In genomic region chr6:136701878-136702277, GRCm38 (mm10) we compare ENCODE assay signal across 25 mouse cellular contexts. TPM values are rescaled to one million over a fixed set of nuclear protein-coding genes. Genes with fewer than 3 reads are reported as not detected.
DNase-seq lines count a peak whose midpoint lies in the region; ATAC-seq lines count a peak whose summit lies in the region.
"Had no signal": no experiment of that assay in that cellular context is flagged by ENCODE, and none has a peak within 500 bp of the region (broad histone marks: within the 10 kb centered on the region; RNA-seq: fewer than 3 reads in every experiment).

No protein-coding gene starts in this region.

- H3K27ac ChIP-seq in kidney, embryonic 15.5 days = no peak overlapping the region
- H3K27ac ChIP-seq in kidney, embryonic 14.5 days (ENCODE audit: low read depth, low read length) = no peak overlapping the region
- H3K27ac ChIP-seq in liver, embryonic 12.5 days = no peak overlapping the region
- no peak overlapping the region for H3K27ac ChIP-seq in liver, embryonic 11.5 days (ENCODE audit: low read depth, low read length)
- H3K27ac ChIP-seq in embryonic facial prominence, embryonic 13.5 days = no peak overlapping the region
- no peak overlapping the region for H3K27ac ChIP-seq in limb, embryonic 13.5 days
- no peak overlapping the region for H3K27ac ChIP-seq in forebrain, embryonic 14.5 days (ENCODE audit: low read depth, low read length)
- H3K27ac ChIP-seq: embryonic facial prominence, embryonic 12.5 days; embryonic facial prominence, embryonic 15.5 days; forebrain, embryonic 10.5 days; forebrain, embryonic 12.5 days; forebrain, embryonic 15.5 days had no signal

- no peak for DNase-seq in liver, embryonic 11.5 days (ENCODE audit: low spot score)
- DNase-seq in forebrain, embryonic 14.5 days (ENCODE audit: low spot score) = no peak
- DNase-seq in adrenal gland, adult 2 months = no peak
- DNase-seq: adrenal gland, adult 8-10 months; adrenal gland, postnatal 14 days; adrenal gland, postnatal 36 days; cerebellum, adult 11-12 months; cerebellum, adult 2 months; cerebellum, adult 9-10 months; cerebellum, postnatal 10 days; cerebellum, postnatal 25 days; forebrain, postnatal 0 days had no signal

- no peak overlapping the region for H3K4me3 ChIP-seq in kidney, embryonic 15.5 days (replicated peaks)
- no peak overlapping the region for H3K4me3 ChIP-seq in kidney, embryonic 14.5 days (ENCODE audit: low read length)
- H3K4me3 ChIP-seq in liver, embryonic 12.5 days = no peak overlapping the region
- no peak overlapping the region for H3K4me3 ChIP-seq in liver, embryonic 11.5 days (ENCODE audit: low read depth, low read length)
- no peak overlapping the region for H3K4me3 ChIP-seq in embryonic facial prominence, embryonic 13.5 days
- H3K4me3 ChIP-seq in limb, embryonic 13.5 days = no peak overlapping the region
- H3K4me3 ChIP-seq in forebrain, embryonic 14.5 days (ENCODE audit: low read depth, low read length) = no peak overlapping the region
- H3K4me3 ChIP-seq: embryonic facial prominence, embryonic 12.5 days; embryonic facial prominence, embryonic 15.5 days; erythroblast, embryonic 14.5 days; forebrain, embryonic 10.5 days; forebrain, embryonic 12.5 days; forebrain, embryonic 15.5 days had no signal

- no peak overlapping the region for H3K9ac ChIP-seq in kidney, embryonic 15.5 days
- H3K9ac ChIP-seq in kidney, embryonic 14.5 days (ENCODE audit: low read depth, low read length) = no peak overlapping the region
- no peak overlapping the region for H3K9ac ChIP-seq in liver, embryonic 12.5 days
- H3K9ac ChIP-seq in liver, embryonic 11.5 days (ENCODE audit: low read depth, low read length) = no peak overlapping the region
- H3K9ac ChIP-seq in embryonic facial prominence, embryonic 13.5 days = no peak overlapping the region
- no peak overlapping the region for H3K9ac ChIP-seq in limb, embryonic 13.5 days
- no peak overlapping the region for H3K9ac ChIP-seq in forebrain, embryonic 14.5 days (ENCODE audit: low read length)
- H3K9ac ChIP-seq: embryonic facial prominence, embryonic 12.5 days; embryonic facial prominence, embryonic 15.5 days; forebrain, embryonic 12.5 days; forebrain, embryonic 15.5 days; forebrain, postnatal 0 days had no signal

- H3K36me3 ChIP-seq in kidney, embryonic 15.5 days = no peaks in the 10 kb centered on the region
- no peaks in the 10 kb centered on the region for H3K36me3 ChIP-seq in kidney, embryonic 14.5 days (ENCODE audit: control insufficient read depth, insufficient read depth, low read length)
- H3K36me3 ChIP-seq in liver, embryonic 12.5 days = no peaks in the 10 kb centered on the region
- no peaks in the 10 kb centered on the region for H3K36me3 ChIP-seq in liver, embryonic 11.5 days (ENCODE audit: control insufficient read depth, insufficient read depth, low read length)
- H3K36me3 ChIP-seq in embryonic facial prominence, embryonic 13.5 days = no peaks in the 10 kb centered on the region
- H3K36me3 ChIP-seq in limb, embryonic 13.5 days = no peaks in the 10 kb centered on the region
- H3K36me3 ChIP-seq in forebrain, embryonic 14.5 days (ENCODE audit: control insufficient read depth, insufficient read depth, low read length) = no peaks in the 10 kb centered on the region
- H3K36me3 ChIP-seq: embryonic facial prominence, embryonic 12.5 days; embryonic facial prominence, embryonic 15.5 days; forebrain, embryonic 10.5 days; forebrain, embryonic 12.5 days; forebrain, embryonic 15.5 days had no signal

- WGBS in kidney, embryonic 15.5 days = 88% methylated on average over 3 of the region's 3 CpGs
- 89% methylated on average over 3 of the region's 3 CpGs for WGBS in kidney, embryonic 14.5 days
- WGBS in liver, embryonic 12.5 days (ENCODE audit: insufficient replicate concordance) = 75% methylated on average over 3 of the region's 3 CpGs
- 83% methylated on average over 3 of the region's 3 CpGs for WGBS in liver, embryonic 11.5 days
- WGBS in embryonic facial prominence, embryonic 13.5 days = 91% methylated on average over 3 of the region's 3 CpGs
- WGBS in limb, embryonic 13.5 days = 91% methylated on average over 3 of the region's 3 CpGs
- 83% methylated on average over 3 of the region's 3 CpGs for WGBS in forebrain, embryonic 14.5 days

- 0 out of 2 replicates have a peak, but pooled peaks have one; percentile 40 for ATAC-seq in kidney, embryonic 15.5 days (replicated peaks; ENCODE audit: low FRiP score)
- no peak for ATAC-seq in kidney, embryonic 14.5 days (ENCODE audit: low FRiP score, low TSS enrichment)
- ATAC-seq in liver, embryonic 12.5 days = peak; percentile 37; the same call in 1 of the 2 replicates
- no peak for ATAC-seq in liver, embryonic 11.5 days (replicated peaks; ENCODE audit: low FRiP score)
- peak; percentile 39; the same call in 1 of the 2 replicates for ATAC-seq in embryonic facial prominence, embryonic 13.5 days (ENCODE audit: insufficient number of reproducible peaks, insufficient read depth, low FRiP score, low TSS enrichment, low read depth)
- peak; percentile 28; the same call in 1 of the 2 replicates for ATAC-seq in limb, embryonic 13.5 days (ENCODE audit: low FRiP score, low read depth)
- ATAC-seq in forebrain, embryonic 14.5 days = no peak
- ATAC-seq: forebrain, embryonic 15.5 days; forebrain, postnatal 0 days had no signal

- H3K27me3 ChIP-seq in kidney, embryonic 15.5 days = no peaks in the 10 kb centered on the region
- H3K27me3 ChIP-seq in kidney, embryonic 14.5 days (ENCODE audit: control insufficient read depth, insufficient read depth, low read length) = no peaks in the 10 kb centered on the region
- no peaks in the 10 kb centered on the region for H3K27me3 ChIP-seq in liver, embryonic 12.5 days (replicated peaks)
- no peaks in the 10 kb centered on the region for H3K27me3 ChIP-seq in liver, embryonic 11.5 days (replicated peaks; ENCODE audit: control insufficient read depth, insufficient read depth, low read length)
- no peaks in the 10 kb centered on the region for H3K27me3 ChIP-seq in embryonic facial prominence, embryonic 13.5 days
- no peaks in the 10 kb centered on the region for H3K27me3 ChIP-seq in limb, embryonic 13.5 days
- H3K27me3 ChIP-seq in forebrain, embryonic 14.5 days (replicated peaks; ENCODE audit: control insufficient read depth, insufficient read depth, low read length) = no peaks in the 10 kb centered on the region
- H3K27me3 ChIP-seq: embryonic facial prominence, embryonic 12.5 days; embryonic facial prominence, embryonic 15.5 days; forebrain, embryonic 12.5 days; forebrain, embryonic 15.5 days had no signal

- no peaks in the 10 kb centered on the region for H3K9me3 ChIP-seq in kidney, embryonic 15.5 days (replicated peaks)
- no peaks in the 10 kb centered on the region for H3K9me3 ChIP-seq in kidney, embryonic 14.5 days (ENCODE audit: control insufficient read depth, low read length)
- H3K9me3 ChIP-seq in liver, embryonic 12.5 days (replicated peaks) = no peaks in the 10 kb centered on the region
- no peaks in the 10 kb centered on the region for H3K9me3 ChIP-seq in liver, embryonic 11.5 days (ENCODE audit: control insufficient read depth, low read length)
- H3K9me3 ChIP-seq in embryonic facial prominence, embryonic 13.5 days = no peaks in the 10 kb centered on the region
- H3K9me3 ChIP-seq in limb, embryonic 13.5 days = no peaks in the 10 kb centered on the region
- no peaks in the 10 kb centered on the region for H3K9me3 ChIP-seq in forebrain, embryonic 14.5 days (replicated peaks; ENCODE audit: control insufficient read depth, low read length)
- H3K9me3 ChIP-seq: embryonic facial prominence, embryonic 12.5 days; embryonic facial prominence, embryonic 15.5 days; forebrain, embryonic 10.5 days; forebrain, embryonic 12.5 days; forebrain, embryonic 15.5 days had no signal

- H3K4me1 ChIP-seq in kidney, embryonic 15.5 days = 0 out of 2 replicates have a peak, but pooled peaks cover 2% of the 10 kb centered on the region
- H3K4me1 ChIP-seq in kidney, embryonic 14.5 days (ENCODE audit: control insufficient read depth, insufficient read depth, low read length) = no peaks in the 10 kb centered on the region
- H3K4me1 ChIP-seq in liver, embryonic 12.5 days = no peaks in the 10 kb centered on the region
- H3K4me1 ChIP-seq in liver, embryonic 11.5 days (replicated peaks; ENCODE audit: control insufficient read depth, insufficient read depth, low read length) = no peaks in the 10 kb centered on the region
- no peaks in the 10 kb centered on the region for H3K4me1 ChIP-seq in embryonic facial prominence, embryonic 13.5 days
- no peaks in the 10 kb centered on the region for H3K4me1 ChIP-seq in limb, embryonic 13.5 days
- no peaks in the 10 kb centered on the region for H3K4me1 ChIP-seq in forebrain, embryonic 14.5 days (ENCODE audit: control insufficient read depth, insufficient read depth, low read length)
- H3K4me1 ChIP-seq: embryonic facial prominence, embryonic 12.5 days; embryonic facial prominence, embryonic 15.5 days; forebrain, embryonic 10.5 days; forebrain, embryonic 12.5 days; forebrain, embryonic 15.5 days had no signal

- no peak overlapping the region for H3K4me2 ChIP-seq in kidney, embryonic 15.5 days
- H3K4me2 ChIP-seq in kidney, embryonic 14.5 days (replicated peaks; ENCODE audit: low read depth, low read length) = no peak overlapping the region
- H3K4me2 ChIP-seq in liver, embryonic 12.5 days = no peak overlapping the region
- H3K4me2 ChIP-seq in liver, embryonic 11.5 days = no peak overlapping the region
- no peak overlapping the region for H3K4me2 ChIP-seq in embryonic facial prominence, embryonic 13.5 days
- no peak overlapping the region for H3K4me2 ChIP-seq in limb, embryonic 13.5 days (replicated peaks)
- H3K4me2 ChIP-seq in forebrain, embryonic 14.5 days (ENCODE audit: low read length) = no peak overlapping the region
- H3K4me2 ChIP-seq: embryonic facial prominence, embryonic 12.5 days; embryonic facial prominence, embryonic 15.5 days; forebrain, embryonic 12.5 days; forebrain, embryonic 15.5 days had no signal

RNA-seq across cellular contexts. Expression of gene Plbd1, which starts 40.1 kb away (rescaled TPM):
- 4.8 and 5.2 TPM in 2 replicates for polyA plus RNA-seq in kidney, embryonic 15.5 days (2015; fragmentation: Nextera tagmentation; extraction: Ambion mirVana)
- polyA plus RNA-seq in kidney, embryonic 14.5 days (2014; fragmentation: Nextera tagmentation; extraction: Ambion mirVana) = 2.7 and 4.0 TPM in 2 replicates
- polyA plus RNA-seq in liver, embryonic 12.5 days (2016; fragmentation: Nextera tagmentation; extraction: Ambion mirVana) = 1.7 and 2.0 TPM in 2 replicates
- 0.86 and 1.2 TPM in 2 replicates for polyA plus RNA-seq in liver, embryonic 11.5 days (2014; fragmentation: Nextera tagmentation; extraction: Ambion mirVana)
- polyA plus RNA-seq in embryonic facial prominence, embryonic 13.5 days (2015; fragmentation: Nextera tagmentation; extraction: Ambion mirVana) = 6.4 and 9.9 TPM in 2 replicates
- 3.0 and 3.8 TPM in 2 replicates for polyA plus RNA-seq in limb, embryonic 13.5 days (2015; fragmentation: Nextera tagmentation; extraction: Ambion mirVana)
- 0.31 and 0.43 TPM in 2 replicates for polyA plus RNA-seq in forebrain, embryonic 14.5 days (2014; fragmentation: Nextera tagmentation; extraction: Ambion mirVana)
- total RNA-seq in adrenal gland, adult 2 months (2021) = 10 to 100 TPM; 43.6 to 48.3 TPM
- polyA plus RNA-seq in adrenal gland, adult 2 months (2012; rRNA removed) = 8.9 and 11.5 TPM in 2 replicates
- total RNA-seq: MEL had no signal
- polyA plus RNA-seq: C2C12 had no signal

Comparison
In these comparisons a context has a peak if more than half of its experiments do, and no peak if none do; other contexts are left out.
1. ATAC-seq: peak in kidney, embryonic 15.5 days (single experiment), liver, embryonic 12.5 days (single experiment), embryonic facial prominence, embryonic 13.5 days (single experiment) and limb, embryonic 13.5 days (single experiment); none in kidney, embryonic 14.5 days (single experiment), liver, embryonic 11.5 days (single experiment) and forebrain, embryonic 14.5 days (single experiment).